ENCODE assay signal across 7 mouse cellular contexts in genomic region chrX:101420700-101421095, GRCm38 (mm10). TPM values are rescaled to one million over a fixed set of nuclear protein-coding genes. Genes with fewer than 3 reads are reported as not detected.
DNase-seq lines count a peak whose midpoint lies in the region; ATAC-seq and TF ChIP-seq lines count a peak whose summit lies in the region.

Zmym3 (minus strand) TSS chrX:101420849.

- WGBS in embryonic facial prominence, embryonic 12.5 days, result 33% methylated on average over 4 of the region's 4 CpGs
- WGBS in liver, embryonic 11.5 days, result 27% methylated on average over 4 of the region's 4 CpGs
- WGBS in neural tube, embryonic 12.5 days, result 33% methylated on average over 4 of the region's 4 CpGs

- H3K4me1 ChIP-seq in embryonic facial prominence, embryonic 12.5 days, result 0 out of 2 replicates have a peak, but pooled peaks cover 11% of the 10 kb centered on the region
- H3K4me1 ChIP-seq in liver, embryonic 11.5 days (replicated peaks; ENCODE audit: control insufficient read depth, insufficient read depth, low read length), result peaks cover 4% of the 10 kb centered on the region; the same call in 1 of the 2 replicates
- H3K4me1 ChIP-seq in neural tube, embryonic 12.5 days, result peaks cover 9% of the 10 kb centered on the region

- H3K27ac ChIP-seq in embryonic facial prominence, embryonic 12.5 days, result peak within 1 kb of the TSS; percentile 76; the same call in 1 of the 2 replicates
- H3K27ac ChIP-seq in liver, embryonic 11.5 days (ENCODE audit: low read depth, low read length), result peak within 1 kb of the TSS; percentile 4; the same call in 1 of the 2 replicates
- H3K27ac ChIP-seq in neural tube, embryonic 12.5 days, result no peak within 1 kb of the TSS

- no peaks in the 10 kb centered on the region for H3K36me3 ChIP-seq in C2C12 (ENCODE audit: control insufficient read depth, insufficient read depth)
- 0 out of 2 replicates have a peak, but pooled peaks cover 1% of the 10 kb centered on the region for H3K36me3 ChIP-seq in embryonic facial prominence, embryonic 12.5 days
- H3K36me3 ChIP-seq in liver, embryonic 11.5 days (ENCODE audit: control insufficient read depth, insufficient read depth, low read length), result no peaks in the 10 kb centered on the region
- H3K36me3 ChIP-seq in neural tube, embryonic 12.5 days, result no peaks in the 10 kb centered on the region

- H3ac ChIP-seq in C2C12 (ENCODE audit: control insufficient read depth, insufficient read length, low read depth), result peak within 1 kb of the TSS; percentile 51

- ATAC-seq in CD4-positive, CD25-positive, alpha-beta regulatory T cell, adult 4 months, result no peak
- no peak for ATAC-seq in embryonic facial prominence, embryonic 12.5 days (ENCODE audit: insufficient number of reproducible peaks, insufficient read depth, low FRiP score, low TSS enrichment)
- no peak for ATAC-seq in hematopoietic stem cell, adult 5-6 weeks (replicated peaks in 1 of 2; ENCODE audit: insufficient read depth in 1 of 2, low FRiP score in 2 of 2, low TSS enrichment in 1 of 2, low read depth in 1 of 2, poor library complexity in 2 of 2, severe bottlenecking in 2 of 2)
- no peak for ATAC-seq in liver, embryonic 11.5 days (replicated peaks; ENCODE audit: low FRiP score)
- no peak for ATAC-seq in neural tube, embryonic 12.5 days (ENCODE audit: low FRiP score, low read depth)

- H3K4me3 ChIP-seq in C2C12 (ENCODE audit: insufficient read depth, poor library complexity, severe bottlenecking), result peak within 1 kb of the TSS; percentile 60
- peak within 1 kb of the TSS; percentile 52 for H3K4me3 ChIP-seq in embryonic facial prominence, embryonic 12.5 days
- peak within 1 kb of the TSS; percentile 68 for H3K4me3 ChIP-seq in liver, embryonic 11.5 days (ENCODE audit: low read depth, low read length)
- H3K4me3 ChIP-seq in neural tube, embryonic 12.5 days, result peak within 1 kb of the TSS; percentile 52

- DNase-seq in liver, embryonic 11.5 days (ENCODE audit: low spot score), result no peak
- DNase-seq in yolk sac, embryonic 10.5 days (ENCODE audit: low spot score), result no peak

- TF ChIP-seq CTCF in C2C12 (IDR thresholded peaks at IDR 0.05; ENCODE audit: control insufficient read depth, insufficient read depth, insufficient read length), result no peak

- H3K9me3 ChIP-seq in embryonic facial prominence, embryonic 12.5 days, result no peaks in the 10 kb centered on the region
- H3K9me3 ChIP-seq in liver, embryonic 11.5 days (ENCODE audit: control insufficient read depth, low read length), result no peaks in the 10 kb centered on the region
- no peaks in the 10 kb centered on the region for H3K9me3 ChIP-seq in neural tube, embryonic 12.5 days

- H3K79me2 ChIP-seq in C2C12 (ENCODE audit: control insufficient read depth, insufficient read depth), result peaks cover 14% of the 10 kb centered on the region

- H3K4me2 ChIP-seq in embryonic facial prominence, embryonic 12.5 days (replicated peaks), result peak within 1 kb of the TSS; percentile 63
- H3K4me2 ChIP-seq in liver, embryonic 11.5 days, result peak within 1 kb of the TSS; percentile 71
- peak within 1 kb of the TSS; percentile 63 for H3K4me2 ChIP-seq in neural tube, embryonic 12.5 days (replicated peaks)

- no peaks in the 10 kb centered on the region for H3K79me3 ChIP-seq in C2C12 (ENCODE audit: low read depth)

- no peaks in the 10 kb centered on the region for H3K27me3 ChIP-seq in C2C12 (ENCODE audit: control insufficient read depth, insufficient read depth, insufficient read length)
- peaks cover 10% of the 10 kb centered on the region; the same call in 1 of the 2 replicates for H3K27me3 ChIP-seq in embryonic facial prominence, embryonic 12.5 days
- H3K27me3 ChIP-seq in liver, embryonic 11.5 days (replicated peaks; ENCODE audit: control insufficient read depth, insufficient read depth, low read length), result peaks cover 7% of the 10 kb centered on the region
- no peaks in the 10 kb centered on the region for H3K27me3 ChIP-seq in neural tube, embryonic 12.5 days (replicated peaks)

- peak within 1 kb of the TSS; percentile 62 for H3K9ac ChIP-seq in embryonic facial prominence, embryonic 12.5 days
- H3K9ac ChIP-seq in liver, embryonic 11.5 days (ENCODE audit: low read depth, low read length), result peak within 1 kb of the TSS; percentile 78
- peak within 1 kb of the TSS; percentile 58 for H3K9ac ChIP-seq in neural tube, embryonic 12.5 days

TF ChIP-seq in C2C12, 6 proteins besides CTCF, POLR2A, EP300 and RAD21:
- TF ChIP-seq MYOD1 (IDR thresholded peaks at IDR 0.05; ENCODE audit: control insufficient read depth, insufficient read length, low read depth), result no peak
- no peak for TF ChIP-seq USF1 (IDR thresholded peaks at IDR 0.05; ENCODE audit: low read depth)
- no peak for TF ChIP-seq MAX (IDR thresholded peaks at IDR 0.05)
- TF ChIP-seq MYOG (IDR thresholded peaks at IDR 0.05; ENCODE audit: control insufficient read depth, extremely low read depth, insufficient read length), result no peak
- no peak for TF ChIP-seq CEBPB (IDR thresholded peaks at IDR 0.05; ENCODE audit: low read depth)
- TF ChIP-seq FOSL1 (IDR thresholded peaks at IDR 0.05; ENCODE audit: insufficient read depth, low read length, poor library complexity, severe bottlenecking), result no peak

RNA-seq across cellular contexts. Expression of gene Zmym3, which starts in this region (rescaled TPM):
- 15.8 TPM for polyA plus RNA-seq in C2C12 (2012; fragmentation: generic; extraction: Trizol)
- polyA plus RNA-seq in CD4-positive, CD25-positive, alpha-beta regulatory T cell, adult 4 months (2017; shearing (Covaris generic)), result 10 to 100 TPM; 13.1 to 21.1 TPM
- 40.9 and 46.0 TPM in 2 replicates for polyA plus RNA-seq in embryonic facial prominence, embryonic 12.5 days (2016; fragmentation: Nextera tagmentation; extraction: Ambion mirVana)
- total RNA-seq in hematopoietic stem cell, adult 5-6 weeks (2017), result 28.1 and 31.3 TPM in 2 replicates
- 14.6 and 14.8 TPM in 2 replicates for polyA plus RNA-seq in liver, embryonic 11.5 days (2014; fragmentation: Nextera tagmentation; extraction: Ambion mirVana)
- polyA plus RNA-seq in neural tube, embryonic 12.5 days (2016; fragmentation: Nextera tagmentation; extraction: Ambion mirVana), result 37.7 and 41.7 TPM in 2 replicates
